Mouse (Mus musculus) small intestine, adult 2 months (tissue): ENCODE results near the gene Chrng. TPM values are rescaled to one million over a fixed set of nuclear protein-coding genes. Genes with fewer than 3 reads are reported as not detected.

Experiments
- H3K27ac ChIP-seq: fragments of 200-500 bp; 2 replicates; pipeline ENCODE4 v1.5.1; 2012; ENCODE audit warnings: low read depth, low read length, control low read depth, inconsistent platforms; ENCODE audit not compliant: insufficient read depth
- H3K27me3 ChIP-seq: fragments of 200-500 bp; 2 replicates; pipeline ENCODE4 v1.6.1; 2012; ENCODE audit warnings: mild to moderate bottlenecking, moderate library complexity, low read length, inconsistent platforms; ENCODE audit not compliant: control insufficient read depth, insufficient read depth
- H3K36me3 ChIP-seq: fragments of 200-500 bp; 2 replicates; pipeline ENCODE4 v1.6.1; 2012; ENCODE audit warnings: mild to moderate bottlenecking, low read length, control low read depth, inconsistent platforms; ENCODE audit not compliant: control insufficient read depth, insufficient read depth
- H3K4me1 ChIP-seq: fragments of 200-500 bp; 2 replicates; pipeline ENCODE4 v1.6.1; 2012; ENCODE audit warnings: low read length, inconsistent platforms, mixed read lengths; ENCODE audit not compliant: control insufficient read depth, insufficient read depth, insufficient read length
- H3K4me3 ChIP-seq: fragments of 200-500 bp; 2 replicates; pipeline ENCODE4 v1.5.1; 2012; ENCODE audit warnings: low read depth, mild to moderate bottlenecking, control low read depth, inconsistent platforms, low read length, moderate library complexity
- CTCF ChIP-seq: fragments of 200-500 bp; IDR thresholded peaks from 2 replicates; pipeline ENCODE4 v1.5.1; 2012; ENCODE audit warnings: low read depth, mild to moderate bottlenecking, control low read depth, inconsistent platforms, low read length, moderate library complexity, mixed read lengths; ENCODE audit not compliant: insufficient replicate concordance, insufficient read length; ENCODE audit errors: extremely low read depth
- POLR2A ChIP-seq: fragments of 200-500 bp; IDR thresholded peaks from 2 replicates; pipeline ENCODE4 v1.6.1; 2012; ENCODE audit warnings: low read depth, mild to moderate bottlenecking, control low read depth, inconsistent platforms, low read length, moderate library complexity
- WGBS: fragments of 180-500 bp; shearing (Covaris S2); methylation state at CpG from one replicate; pipeline ENCODE4 v1.1.7; 2018; 5-methylcytosine and 5-hydroxymethylcytosine counted together
- polyA plus RNA-seq: library from polyadenylated mRNA; depleted of rRNA; stranded (reverse); fragments of >200 nt; gene quantifications from 2 replicates; pipeline ENCODE4 v1.2.3, GENCODE M21; 2012; rRNA removed

Gene Chrng
- polyA plus RNA-seq: not detected in 2 replicates

- no peak within 1 kb of the TSS for H3K27ac ChIP-seq
- no peak for TF ChIP-seq CTCF
- no peak for TF ChIP-seq POLR2A
- WGBS: 79% methylated on average over 7 of the region's 7 CpGs
Observed at GRCm38 (mm10) chr1:87204465-87204864, at the start of gene Chrng. Gene Chrng (plus strand): TSS chr1:87204657.

GRCm38 (mm10) chr1:87155531-87156198 lies 48.8 kb upstream of the Chrng start:
- WGBS: 3% methylated on average over 51 of the region's 56 CpGs

More at GRCm38 (mm10) chr1:87204465-87204864, at the start of gene Chrng:
- Histone ChIP-seq H3K4me3 (no peak within 1 kb of the TSS), H3K36me3 (no peaks in the 10 kb centered on the region), H3K4me1 (no peaks in the 10 kb centered on the region), H3K27me3 (no peaks in the 10 kb centered on the region)

GRCm38 (mm10) chr1:87156199-87156587 lies 48.3 kb upstream of the Chrng start, which contains the start of gene Ecel1:
Gene Ecel1 (minus strand): TSS chr1:87156521.
- peaks cover 56% of the 10 kb centered on the region for H3K27me3 ChIP-seq
- no peak within 1 kb of the TSS for H3K4me3 ChIP-seq
- H3K4me1 ChIP-seq: peaks cover 8% of the 10 kb centered on the region
- no peak for TF ChIP-seq POLR2A
- TF ChIP-seq CTCF: no peak
- H3K36me3 ChIP-seq: no peaks in the 10 kb centered on the region
- WGBS: 4% methylated on average over 12 of the region's 12 CpGs
- H3K27ac ChIP-seq: no peak within 1 kb of the TSS

More at GRCm38 (mm10) chr1:87155531-87156198, 48.8 kb upstream of the Chrng start:
- no peaks in the 10 kb centered on the region for H3K36me3 ChIP-seq
- no peak overlapping the region for H3K4me3 ChIP-seq
- TF ChIP-seq CTCF (no peak), POLR2A (no peak)
- H3K27me3 ChIP-seq: peaks cover 56% of the 10 kb centered on the region
- H3K27ac ChIP-seq: no peak overlapping the region
- H3K4me1 ChIP-seq: peaks cover 8% of the 10 kb centered on the region

GRCm38 (mm10) chr1:87159396-87159795 lies 45.1 kb upstream of the Chrng start:
- H3K27ac ChIP-seq: no peak overlapping the region
- no peak for TF ChIP-seq POLR2A
- TF ChIP-seq CTCF: no peak
- peaks cover 42% of the 10 kb centered on the region for H3K27me3 ChIP-seq
- peaks cover 1% of the 10 kb centered on the region for H3K4me1 ChIP-seq
- 66% methylated on average over 3 of the region's 3 CpGs for WGBS
- no peak overlapping the region for H3K4me3 ChIP-seq
- no peaks in the 10 kb centered on the region for H3K36me3 ChIP-seq

- Histone ChIP-seq H3K27me3 (peaks cover 4% of the 10 kb centered on the region; the same call in 1 of the 2 replicates), H3K4me1 (no peaks in the 10 kb centered on the region), H3K36me3 (no peaks in the 10 kb centered on the region), H3K27ac (no peak overlapping the region), H3K4me3 (no peak overlapping the region)
- no peak for TF ChIP-seq CTCF
- TF ChIP-seq POLR2A: no peak
- WGBS: 48% methylated on average over 11 of the region's 11 CpGs
Observed at GRCm38 (mm10) chr1:87164164-87164795, 40.2 kb upstream of the Chrng start.

- no peaks in the 10 kb centered on the region for H3K36me3 ChIP-seq
- no peak overlapping the region for H3K27ac ChIP-seq
- WGBS: 57% methylated on average over 9 of the region's 9 CpGs
- no peaks in the 10 kb centered on the region for H3K4me1 ChIP-seq
- H3K4me3 ChIP-seq: no peak overlapping the region
- H3K27me3 ChIP-seq: peaks cover 9% of the 10 kb centered on the region
- TF ChIP-seq CTCF: no peak
- TF ChIP-seq POLR2A: no peak
Observed at GRCm38 (mm10) chr1:87164796-87165184, 39.7 kb upstream of the Chrng start.

- Histone ChIP-seq H3K27me3 (peaks cover 13% of the 10 kb centered on the region), H3K36me3 (no peaks in the 10 kb centered on the region), H3K4me3 (no peak overlapping the region), H3K27ac (no peak overlapping the region), H3K4me1 (no peaks in the 10 kb centered on the region)
- WGBS: 14% methylated on average over 19 of the region's 19 CpGs
- TF ChIP-seq POLR2A (no peak), CTCF (no peak)
Observed at GRCm38 (mm10) chr1:87170458-87170857, 34.0 kb upstream of the Chrng start.
